Mouse (Mus musculus): ENCODE measurements around the gene Traf3ip3.

Gene Traf3ip3

GRCm38 (mm10) chr1:193201383-193201778 is at the start of gene Traf3ip3:
Gene Traf3ip3, minus strand, starts transcription at chr1:193201703.
- no peak for DNase-seq (ENCODE audit: extremely low read depth, low read depth, low spot score)

- DNase-seq (ENCODE audit: extremely low read depth, low read depth, low spot score), result no peak
These were observed 48.5 kb upstream of the Traf3ip3 start for GRCm38 (mm10) chr1:193250026-193250425.

- no peak for DNase-seq (ENCODE audit: extremely low read depth, low read depth, low spot score)
These were observed 42.7 kb upstream of the Traf3ip3 start for GRCm38 (mm10) chr1:193244235-193244634.

GRCm38 (mm10) chr1:193243571-193244193 is 42.2 kb upstream of the Traf3ip3 start:
- DNase-seq (ENCODE audit: extremely low read depth, low read depth, low spot score), result no peak

- DNase-seq (ENCODE audit: extremely low read depth, low read depth, low spot score), result no peak
These were observed 41.4 kb upstream of the Traf3ip3 start for GRCm38 (mm10) chr1:193242863-193243262.

- peak; percentile 82 for DNase-seq (ENCODE audit: extremely low read depth, low read depth, low spot score)
These were observed 40.7 kb upstream of the Traf3ip3 start for GRCm38 (mm10) chr1:193242238-193242637.

GRCm38 (mm10) chr1:193241436-193241835 is 39.9 kb upstream of the Traf3ip3 start:
- DNase-seq (ENCODE audit: extremely low read depth, low read depth, low spot score), result no peak

- DNase-seq (ENCODE audit: extremely low read depth, low read depth, low spot score), result no peak
These were observed 36.9 kb upstream of the Traf3ip3 start for GRCm38 (mm10) chr1:193238426-193238825.

- no peak for DNase-seq (ENCODE audit: extremely low read depth, low read depth, low spot score)
These were observed 33.4 kb upstream of the Traf3ip3 start for GRCm38 (mm10) chr1:193234930-193235329.

- DNase-seq (ENCODE audit: extremely low read depth, low read depth, low spot score), result no peak
These were observed 32.7 kb upstream of the Traf3ip3 start for GRCm38 (mm10) chr1:193234130-193234645.

GRCm38 (mm10) chr1:193232732-193233131 is 31.2 kb upstream of the Traf3ip3 start:
- DNase-seq (ENCODE audit: extremely low read depth, low read depth, low spot score), result no peak

- DNase-seq (ENCODE audit: extremely low read depth, low read depth, low spot score), result no peak
These were observed 29.4 kb upstream of the Traf3ip3 start for GRCm38 (mm10) chr1:193230935-193231334.

GRCm38 (mm10) chr1:193230531-193230930 is 29.0 kb upstream of the Traf3ip3 start:
- no peak for DNase-seq (ENCODE audit: extremely low read depth, low read depth, low spot score)

GRCm38 (mm10) chr1:193229570-193229969 is 28.1 kb upstream of the Traf3ip3 start:
- DNase-seq (ENCODE audit: extremely low read depth, low read depth, low spot score), result no peak

GRCm38 (mm10) chr1:193227537-193227936 is 26.0 kb upstream of the Traf3ip3 start:
- DNase-seq (ENCODE audit: extremely low read depth, low read depth, low spot score), result no peak

GRCm38 (mm10) chr1:193226724-193227522 is 25.4 kb upstream of the Traf3ip3 start:
- DNase-seq (ENCODE audit: extremely low read depth, low read depth, low spot score), result peak; percentile 83

- DNase-seq (ENCODE audit: extremely low read depth, low read depth, low spot score), result no peak
These were observed 24.6 kb upstream of the Traf3ip3 start for GRCm38 (mm10) chr1:193226114-193226513.

GRCm38 (mm10) chr1:193225531-193225930 is 24.0 kb upstream of the Traf3ip3 start:
- no peak for DNase-seq (ENCODE audit: extremely low read depth, low read depth, low spot score)

- DNase-seq (ENCODE audit: extremely low read depth, low read depth, low spot score), result no peak
These were observed 18.9 kb upstream of the Traf3ip3 start for GRCm38 (mm10) chr1:193220408-193220807.

- no peak for DNase-seq (ENCODE audit: extremely low read depth, low read depth, low spot score)
These were observed 14.5 kb upstream of the Traf3ip3 start for GRCm38 (mm10) chr1:193216000-193216399.

- DNase-seq (ENCODE audit: extremely low read depth, low read depth, low spot score), result no peak
These were observed 12.6 kb upstream of the Traf3ip3 start for GRCm38 (mm10) chr1:193214053-193214452.

- no peak for DNase-seq (ENCODE audit: extremely low read depth, low read depth, low spot score)
These were observed 9.9 kb upstream of the Traf3ip3 start for GRCm38 (mm10) chr1:193211371-193211770.
